Mouse (Mus musculus): ENCODE data around the gene Irf2.

Gene Irf2

GRCm38 (mm10) chr8:46811021-46811622, 71.6 kb downstream of the Irf2 start:
- no peak for DNase-seq

GRCm38 (mm10) chr8:46811944-46812343, 72.4 kb downstream of the Irf2 start:
- no peak for DNase-seq

GRCm38 (mm10) chr8:46812966-46813365, 73.4 kb downstream of the Irf2 start:
- DNase-seq = no peak

- DNase-seq = peak; percentile 16
These were observed 78.8 kb downstream of the Irf2 start for GRCm38 (mm10) chr8:46818106-46818989.

DNA sequence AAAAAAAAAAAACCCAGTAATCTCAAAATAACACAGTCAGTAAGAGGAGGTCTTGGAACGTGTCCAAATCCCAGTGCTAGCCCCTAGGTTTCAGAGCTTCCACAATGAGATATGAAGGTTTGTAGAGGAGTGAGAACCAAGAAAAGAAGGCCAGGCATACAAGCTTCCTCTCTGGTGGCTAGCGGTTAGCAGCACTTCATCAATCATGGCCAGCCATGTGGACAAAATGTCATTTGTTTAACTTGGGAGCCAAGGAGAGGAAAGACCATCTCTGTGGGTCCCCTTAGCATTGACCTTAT, 79.4 kb downstream of the Irf2 start:
- DNase-seq = no peak

GRCm38 (mm10) chr8:46828734-46829413, 89.3 kb downstream of the Irf2 start:
- no peak for DNase-seq

DNA sequence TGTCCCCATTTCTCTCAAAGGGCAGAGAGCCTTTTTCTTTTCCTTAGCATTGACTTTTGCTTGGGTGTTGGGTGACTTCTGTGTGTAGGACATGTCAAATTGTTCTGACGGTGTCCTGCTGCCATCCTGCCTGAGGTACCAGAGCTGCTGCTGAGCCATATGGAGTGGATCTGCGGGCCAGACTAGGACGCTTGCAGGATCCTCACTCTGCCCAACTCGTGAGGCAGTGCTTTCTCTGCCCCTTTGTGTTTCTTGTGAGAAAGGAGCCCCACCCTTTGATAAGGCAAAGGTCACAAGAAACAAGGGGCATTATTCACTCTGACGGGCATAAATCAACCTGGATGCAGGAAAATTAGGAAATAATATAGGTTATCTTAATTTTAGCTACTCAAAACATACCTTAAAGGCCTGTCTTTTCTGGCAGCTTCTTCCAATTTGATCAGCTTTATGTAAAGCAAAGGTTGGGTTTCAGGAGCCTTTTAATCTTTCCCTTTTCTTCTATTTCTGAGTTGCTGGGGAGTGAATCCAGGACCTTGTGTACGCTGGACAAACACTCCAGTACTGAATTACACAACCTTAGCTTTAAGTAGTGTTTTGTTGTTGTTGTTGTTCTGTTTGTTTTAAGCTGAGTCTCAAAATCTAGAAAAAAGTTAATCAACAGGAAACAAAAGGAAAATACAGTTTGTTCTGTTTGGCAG, 90.0 kb downstream of the Irf2 start:
- no peak for DNase-seq

- no peak for DNase-seq
These were observed 90.8 kb downstream of the Irf2 start for GRCm38 (mm10) chr8:46830112-46830855.

DNA sequence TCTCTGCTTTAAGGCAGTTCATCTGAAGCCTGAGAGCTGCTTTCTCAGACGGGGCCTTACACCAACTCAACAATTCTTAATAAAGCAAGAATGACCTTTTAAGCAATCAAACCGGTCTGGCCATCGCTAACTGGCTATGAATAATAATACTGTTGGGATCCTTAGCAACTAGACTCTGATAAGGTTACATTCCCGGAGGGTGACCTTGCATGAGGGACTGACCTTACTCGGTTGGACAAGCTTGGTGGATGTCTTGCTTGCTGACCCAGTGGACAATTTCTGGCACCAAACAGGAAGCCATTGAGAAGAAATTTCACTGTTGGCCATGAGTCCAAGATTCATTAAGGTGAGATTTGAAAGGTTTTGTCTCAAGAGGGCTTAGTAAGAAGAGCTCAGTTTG, 92.4 kb downstream of the Irf2 start:
- no peak for DNase-seq

GRCm38 (mm10) chr8:46832399-46832798, 92.9 kb downstream of the Irf2 start:
- DNase-seq = no peak

DNA sequence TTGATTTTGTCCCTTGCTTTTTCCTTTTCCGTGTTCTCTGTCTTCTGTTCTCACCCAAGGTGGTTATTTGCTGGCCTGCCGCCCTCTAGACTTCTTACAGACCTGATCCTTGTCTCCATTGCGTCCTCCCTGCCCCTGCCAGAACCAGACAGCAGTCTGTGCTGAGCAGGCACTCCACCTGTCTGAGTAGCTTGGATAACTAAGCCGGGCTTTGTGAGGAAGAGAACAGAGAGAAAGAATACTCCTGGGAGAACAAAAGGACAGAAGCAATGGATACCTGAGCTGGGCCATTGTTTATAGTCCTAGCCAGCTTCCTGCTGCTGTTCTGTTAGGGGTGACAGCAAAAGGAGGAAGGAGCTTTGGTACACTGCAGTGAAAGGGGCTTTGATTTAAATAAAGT, 94.2 kb downstream of the Irf2 start:
- no peak for DNase-seq

DNA sequence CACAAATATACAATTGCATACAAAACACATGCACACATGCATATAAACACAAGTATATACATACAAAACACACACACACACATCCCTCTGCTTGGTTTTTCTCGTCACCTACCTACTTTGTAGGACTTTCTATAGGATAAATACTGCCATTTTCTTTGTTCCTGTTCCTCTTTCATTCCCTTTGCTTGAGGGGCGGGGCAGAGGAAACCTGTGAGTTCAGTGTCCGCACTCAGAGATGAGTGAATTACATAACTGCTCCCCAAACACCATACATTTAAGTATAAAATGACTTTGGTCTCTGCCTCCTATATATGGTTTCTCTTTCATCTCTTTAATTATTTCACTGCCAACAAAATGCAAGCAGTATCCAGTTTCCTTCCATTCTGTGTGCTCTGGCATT, 94.9 kb downstream of the Irf2 start:
- DNase-seq = no peak

DNA sequence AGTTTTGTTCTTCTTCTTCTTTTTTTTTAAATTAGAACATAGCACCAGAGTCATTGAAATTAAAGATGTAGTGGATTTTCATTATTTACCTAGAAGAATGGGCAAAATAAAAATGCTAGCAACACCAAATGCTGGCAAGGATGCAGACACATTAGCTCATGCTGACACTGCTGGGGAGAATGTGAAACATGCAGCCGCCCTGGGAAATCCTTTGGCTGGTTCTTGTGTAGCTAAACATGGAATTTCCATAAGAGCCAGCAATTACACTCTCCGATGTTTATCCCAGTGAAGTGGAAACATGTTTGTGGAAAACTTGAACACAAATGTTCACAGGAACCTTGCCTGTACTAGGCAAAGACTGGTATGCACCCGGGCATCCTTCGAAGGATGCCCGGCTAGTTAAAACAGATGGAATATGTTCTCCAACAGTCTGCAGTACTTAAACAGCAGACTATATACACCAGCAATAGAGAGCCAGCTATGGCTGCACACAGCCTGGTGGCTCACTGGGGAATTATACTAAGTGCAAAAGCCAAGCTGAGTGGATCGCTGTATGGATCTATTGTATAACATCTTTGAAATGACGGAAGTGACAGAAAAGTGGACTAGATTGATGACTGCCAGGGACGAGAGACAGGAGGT, 96.6 kb downstream of the Irf2 start:
- DNase-seq = no peak

GRCm38 (mm10) chr8:46836949-46837348, 97.4 kb downstream of the Irf2 start:
- no peak for DNase-seq

- DNase-seq = no peak
These were observed 98.5 kb downstream of the Irf2 start for GRCm38 (mm10) chr8:46838052-46838451.

GRCm38 (mm10) chr8:46840390-46840789, 100.9 kb downstream of the Irf2 start:
- no peak for DNase-seq

DNA sequence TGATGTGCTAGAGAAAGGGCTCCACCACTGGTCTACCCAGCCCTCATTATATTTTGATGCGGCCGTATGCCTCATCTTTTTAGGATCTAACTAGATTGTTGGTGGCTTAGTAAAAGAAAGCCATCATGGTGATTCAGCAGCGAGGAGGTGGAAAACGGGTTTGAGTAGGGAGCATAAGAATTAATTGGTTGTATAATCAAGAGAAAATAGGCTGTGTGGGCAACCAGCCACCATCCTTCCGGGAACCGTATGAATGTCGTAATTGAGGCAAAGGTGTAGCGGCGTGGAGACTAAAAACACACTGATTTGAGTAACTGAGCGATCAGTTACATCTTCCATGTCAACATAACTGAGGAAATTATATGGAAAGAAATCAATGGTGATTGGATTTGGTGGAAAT, 101.3 kb downstream of the Irf2 start:
- DNase-seq = no peak

- no peak for DNase-seq
These were observed 103.2 kb downstream of the Irf2 start for GRCm38 (mm10) chr8:46842676-46843181.

DNA sequence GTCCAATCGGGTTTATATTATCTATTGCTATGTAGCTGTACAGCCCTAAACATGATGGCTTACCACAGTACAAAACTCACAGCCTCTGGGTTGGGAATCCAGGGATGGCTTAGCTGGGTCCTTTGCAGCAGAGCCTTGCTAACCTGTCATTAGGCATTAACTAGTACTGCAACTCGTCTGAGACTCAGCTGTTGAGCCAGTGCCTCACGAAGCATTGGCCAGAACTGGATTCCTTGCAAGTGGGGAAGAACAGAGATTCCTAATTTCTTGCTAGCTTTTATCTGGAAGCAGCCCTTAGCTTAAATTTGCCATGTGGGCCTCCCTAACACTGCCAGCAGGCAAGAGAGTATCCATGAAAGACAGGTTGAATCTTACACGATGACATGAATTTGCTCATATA, 104.3 kb downstream of the Irf2 start:
- DNase-seq = no peak

- no peak for DNase-seq
These were observed 104.9 kb downstream of the Irf2 start for GRCm38 (mm10) chr8:46844371-46844973.

- DNase-seq = no peak
These were observed 105.6 kb downstream of the Irf2 start for GRCm38 (mm10) chr8:46844974-46845774.

Data from retina, postnatal 1 day (tissue).